9 mouse cellular contexts compared by ENCODE assay signal in genomic region chr6:92665530-92665989, GRCm38 (mm10). TPM values are rescaled to one million over a fixed set of nuclear protein-coding genes. Genes with fewer than 3 reads are reported as not detected.
DNase-seq lines count a peak whose midpoint lies in the region; ATAC-seq and TF ChIP-seq lines count a peak whose summit lies in the region.
"Had no signal": no experiment of that assay in that cellular context is flagged by ENCODE, and none has a peak within 500 bp of the region (broad histone marks: within the 10 kb centered on the region; RNA-seq: fewer than 3 reads in every experiment).

No protein-coding gene starts in this region.

- H3K4me2 ChIP-seq in heart, embryonic 11.5 days, result peak overlapping the region; percentile 27; the same call in 1 of the 2 replicates
- H3K4me2 ChIP-seq: lung, embryonic 15.5 days had no signal

- H3K4me1 ChIP-seq in heart, embryonic 11.5 days (ENCODE audit: control insufficient read depth, insufficient read depth, low read length), result peaks cover 10% of the 10 kb centered on the region
- peaks cover 17% of the 10 kb centered on the region for H3K4me1 ChIP-seq in lung, adult 2 months (ENCODE audit: control insufficient read depth, insufficient read depth, low read length)
- H3K4me1 ChIP-seq: lung, embryonic 15.5 days had no signal

- ATAC-seq in heart, embryonic 11.5 days (replicated peaks; ENCODE audit: insufficient number of reproducible peaks, low FRiP score, low TSS enrichment), result no peak

- TF ChIP-seq CTCF in lung, adult 2 months (IDR thresholded peaks at IDR 0.05; ENCODE audit: insufficient read depth, low read length), result peak; percentile 31; the same call in 1 of the 2 replicates

- H3K27ac ChIP-seq in heart, embryonic 11.5 days (ENCODE audit: low read depth, low read length), result no peak overlapping the region
- H3K27ac ChIP-seq: lung, embryonic 15.5 days had no signal

- H3K9me3 ChIP-seq in heart, embryonic 11.5 days (replicated peaks; ENCODE audit: control insufficient read depth, low read length), result no peaks in the 10 kb centered on the region
- H3K9me3 ChIP-seq: lung, embryonic 15.5 days had no signal

- no peak overlapping the region for H3K4me3 ChIP-seq in heart, embryonic 11.5 days (ENCODE audit: low read depth, low read length)
- H3K4me3 ChIP-seq in lung, adult 2 months (replicated peaks; ENCODE audit: extremely low read depth, low read depth, low read length), result no peak overlapping the region
- H3K4me3 ChIP-seq: lung, embryonic 15.5 days had no signal

- TF ChIP-seq POLR2A in lung, adult 2 months (IDR thresholded peaks at IDR 0.05; ENCODE audit: borderline replicate concordance, extremely low read depth, low read depth, low read length), result no peak

- 12% methylated on average over 1 of the region's 1 CpGs for WGBS in heart, embryonic 11.5 days (ENCODE audit: insufficient replicate concordance)
- WGBS in lung, adult 2 months, result 0% methylated on average over 1 of the region's 1 CpGs

- H3K27me3 ChIP-seq in heart, embryonic 11.5 days (ENCODE audit: control insufficient read depth, insufficient read depth, low read length), result no peaks in the 10 kb centered on the region
- H3K27me3 ChIP-seq: lung, embryonic 15.5 days had no signal

- H3K36me3 ChIP-seq in heart, embryonic 11.5 days (ENCODE audit: control insufficient read depth, insufficient read depth, low read length), result no peaks in the 10 kb centered on the region
- H3K36me3 ChIP-seq: lung, embryonic 15.5 days had no signal

- DNase-seq in thymus, postnatal 25 days, result peak; percentile 3
- no peak for DNase-seq in thymus, adult 18-20 months
- DNase-seq in embryo, embryonic 10.5 days (ENCODE audit: low spot score), result peak; percentile 84
- peak; percentile 84 to 86 for DNase-seq in kidney, postnatal 4 days
- peak; percentile 71 for DNase-seq in lung, adult 2 months
- DNase-seq in retina, adult 2 months (ENCODE audit: low read depth, low spot score), result peak; percentile 43
- DNase-seq in T-cell, adult 2 months (ENCODE audit: low spot score), result no peak

- H3K9ac ChIP-seq in heart, embryonic 11.5 days (ENCODE audit: low read depth, low read length), result no peak overlapping the region
- H3K9ac ChIP-seq: lung, embryonic 15.5 days had no signal

RNA-seq across cellular contexts. Expression of gene Prickle2, which starts 40.4 kb away (rescaled TPM):
- 6.4 and 6.6 TPM in 2 replicates for polyA plus RNA-seq in heart, embryonic 11.5 days (2014; fragmentation: Nextera tagmentation; extraction: Ambion mirVana)
- polyA plus RNA-seq in lung, adult 2 months (2012; rRNA removed), result 22.7 and 23.6 TPM in 2 replicates

Comparison
In these comparisons a context has a peak if more than half of its experiments do, and no peak if none do; other contexts are left out.
1. DNase-seq: peak in thymus, postnatal 25 days (single experiment), embryo, embryonic 10.5 days (single experiment), kidney, postnatal 4 days (2 of 2), lung, adult 2 months (single experiment) and retina, adult 2 months (single experiment); none in thymus, adult 18-20 months (0 of 2) and T-cell, adult 2 months (single experiment).